Mouse (Mus musculus) liver, embryonic 15.5 days (tissue): Measurements from ENCODE around the gene Cldnd1. TPM values are rescaled to one million over a fixed set of nuclear protein-coding genes. Genes with fewer than 3 reads are reported as not detected.

Experiments
- ATAC-seq: fragments of 200-750 bp; cut with Nextera tagmentation; 2 replicates; pipeline ENCODE4 v1.8.0; 2017; ENCODE audit warnings: moderate number of reproducible peaks, mild to moderate bottlenecking, moderate library complexity; ENCODE audit not compliant: insufficient read depth
- H3K27ac ChIP-seq: fragments of 300-500 bp; sonication (generic); replicated peaks from 2 replicates; pipeline ENCODE4 v1.5.1; 2015; ENCODE audit warnings: mild to moderate bottlenecking, inconsistent platforms
- H3K27me3 ChIP-seq: fragments of 300-500 bp; sonication (generic); 2 replicates; pipeline ENCODE4 v1.6.1; 2015; ENCODE audit warnings: mild to moderate bottlenecking, inconsistent platforms
- H3K36me3 ChIP-seq: fragments of 300-500 bp; sonication (generic); replicated peaks from 2 replicates; pipeline ENCODE4 v1.6.1; 2015; ENCODE audit warnings: moderate library complexity, mild to moderate bottlenecking, inconsistent platforms
- H3K4me1 ChIP-seq: fragments of 300-500 bp; sonication (generic); replicated peaks from 2 replicates; pipeline ENCODE4 v1.6.1; 2015; ENCODE audit warnings: inconsistent platforms
- H3K4me2 ChIP-seq: fragments of 300-500 bp; sonication (generic); 2 replicates; pipeline ENCODE4 v1.6.1; 2015; ENCODE audit warnings: moderate library complexity, mild to moderate bottlenecking, inconsistent platforms
- H3K4me3 ChIP-seq: fragments of 300-500 bp; sonication (generic); replicated peaks from 2 replicates; pipeline ENCODE4 v1.5.1; 2015; ENCODE audit warnings: mild to moderate bottlenecking, inconsistent platforms
- H3K9ac ChIP-seq: fragments of 300-500 bp; sonication (generic); 2 replicates; pipeline ENCODE4 v1.6.1; 2015; ENCODE audit warnings: moderate library complexity, mild to moderate bottlenecking, inconsistent platforms
- H3K9me3 ChIP-seq: fragments of 300-500 bp; sonication (generic); replicated peaks from 2 replicates; pipeline ENCODE4 v1.6.1; 2016; ENCODE audit warnings: inconsistent platforms
- WGBS: fragments of 180-500 bp; shearing (Covaris S2); methylation state at CpG from one replicate; pipeline ENCODE4 v1.1.7; 2015; ENCODE audit warnings: mixed read lengths; ENCODE audit not compliant: insufficient replicate concordance; 5-methylcytosine and 5-hydroxymethylcytosine counted together
- microRNA-seq: library from miRNA; unstranded; fragments of <30 nt; microRNA quantifications from one replicate; pipeline ENCODE4, GENCODE M21; 2016
- polyA plus RNA-seq: library from polyadenylated mRNA; unstranded; fragments of >200 nt; fragmentation: Nextera tagmentation; extraction: Ambion mirVana; gene quantifications from 2 replicates; pipeline ENCODE4 v1.2.1, GENCODE M21; 2015

The Cldnd1 gene
- polyA plus RNA-seq, 1 experiment from 2014 or later: 24.6 TPM

GRCm38 (mm10) chr16:58740751-58741150 lies 13.0 kb downstream of the Cldnd1 start:
- Histone ChIP-seq H3K9me3 (no peaks in the 10 kb centered on the region), H3K4me2 (no peak overlapping the region), H3K27ac (no peak overlapping the region), H3K27me3 (no peaks in the 10 kb centered on the region), H3K4me3 (no peak overlapping the region), H3K36me3 (no peaks in the 10 kb centered on the region), H3K4me1 (peaks cover 9% of the 10 kb centered on the region), H3K9ac (no peak overlapping the region)
- WGBS: 72% methylated on average over 5 of the region's 5 CpGs
- ATAC-seq: no peak

GRCm38 (mm10) chr16:58746715-58747114 lies 19.0 kb downstream of the Cldnd1 start:
- ATAC-seq: no peak
- no peaks in the 10 kb centered on the region for H3K9me3 ChIP-seq
- no peak overlapping the region for H3K9ac ChIP-seq
- H3K27me3 ChIP-seq: no peaks in the 10 kb centered on the region
- no peak overlapping the region for H3K4me3 ChIP-seq
- H3K27ac ChIP-seq: no peak overlapping the region
- H3K4me2 ChIP-seq: no peak overlapping the region
- H3K4me1 ChIP-seq: no peaks in the 10 kb centered on the region
- WGBS: 60% methylated on average over 4 of the region's 4 CpGs
- no peaks in the 10 kb centered on the region for H3K36me3 ChIP-seq

- no peak for ATAC-seq
- H3K4me1 ChIP-seq: no peaks in the 10 kb centered on the region
- H3K27me3 ChIP-seq: no peaks in the 10 kb centered on the region
- H3K4me3 ChIP-seq: no peak overlapping the region
- no peak overlapping the region for H3K4me2 ChIP-seq
- H3K27ac ChIP-seq: no peak overlapping the region
- no peak overlapping the region for H3K9ac ChIP-seq
- no peaks in the 10 kb centered on the region for H3K9me3 ChIP-seq
- H3K36me3 ChIP-seq: no peaks in the 10 kb centered on the region
- WGBS: 14% methylated on average over 1 of the region's 1 CpGs
Observed at GRCm38 (mm10) chr16:58751314-58751713, 23.6 kb downstream of the Cldnd1 start.

- Histone ChIP-seq H3K4me3 (no peak overlapping the region), H3K4me2 (no peak overlapping the region), H3K36me3 (no peaks in the 10 kb centered on the region), H3K4me1 (no peaks in the 10 kb centered on the region), H3K27ac (no peak overlapping the region), H3K27me3 (no peaks in the 10 kb centered on the region), H3K9ac (no peak overlapping the region), H3K9me3 (no peaks in the 10 kb centered on the region)
- no peak for ATAC-seq
Observed at GRCm38 (mm10) chr16:58756191-58756590, 28.5 kb downstream of the Cldnd1 start.

GRCm38 (mm10) chr16:58763076-58763475 lies 35.4 kb downstream of the Cldnd1 start, which contains the start of gene Olfr172:
Olfr172 (minus strand) TSS chr16:58763176.
- Histone ChIP-seq H3K27me3 (no peaks in the 10 kb centered on the region), H3K36me3 (no peaks in the 10 kb centered on the region), H3K9ac (no peak within 1 kb of the TSS), H3K4me1 (no peaks in the 10 kb centered on the region), H3K4me3 (no peak within 1 kb of the TSS), H3K27ac (no peak within 1 kb of the TSS), H3K4me2 (no peak within 1 kb of the TSS), H3K9me3 (no peaks in the 10 kb centered on the region)
- WGBS: 55% methylated on average over 1 of the region's 1 CpGs
- ATAC-seq: no peak

Small RNAs within 50 kb of the gene (microRNA-seq; reads per million reads assigned to microRNA genes)
- gene Gm27564: not detected

Other genes starting within 250 kb of the Cldnd1 start
- gene St3gal6, start 203.7 kb upstream of the Cldnd1 start, polyA plus RNA-seq: 25.7 and 26.7 TPM in 2 replicates
- not detected in 2 replicates for gene Gm813, start 110.9 kb upstream of the Cldnd1 start, polyA plus RNA-seq
- gene E330017A01Rik, start 89.2 kb upstream of the Cldnd1 start, polyA plus RNA-seq: not detected in 2 replicates
- gene Cpox, start 57.6 kb upstream of the Cldnd1 start, polyA plus RNA-seq: 496 and 576 TPM in 2 replicates
- 0.05 and 0.12 TPM in 2 replicates for gene Gpr15, start 8.8 kb upstream of the Cldnd1 start, polyA plus RNA-seq
- not detected in 2 replicates for gene Olfr172, start 35.3 kb downstream of the Cldnd1 start, polyA plus RNA-seq
- not detected in 2 replicates for gene Olfr173, start 72.4 kb downstream of the Cldnd1 start, polyA plus RNA-seq
- gene Olfr175-ps1, start 98.9 kb downstream of the Cldnd1 start, polyA plus RNA-seq: not detected in 2 replicates
- gene Olfr177, start 146.9 kb downstream of the Cldnd1 start, polyA plus RNA-seq: not detected in 2 replicates
- not detected in 2 replicates for gene Olfr178, start 164.2 kb downstream of the Cldnd1 start, polyA plus RNA-seq
- not detected in 2 replicates for gene Olfr181, start 200.8 kb downstream of the Cldnd1 start, polyA plus RNA-seq
- not detected in 2 replicates for gene Olfr180, start 201.5 kb downstream of the Cldnd1 start, polyA plus RNA-seq